Mouse (Mus musculus): ENCODE measurements at regions not wholly inside any gene's neighbourhood (a gene's known extent, or its start where the extent isn't known, plus 50 kb on each side); places are given as distances from the start of the nearest gene placed in this dataset.

GRCm38 (mm10) chr14:24731872-24732525 lies 245.1 kb downstream of the Rps24 start:
- H3K4me1 ChIP-seq (replicated peaks): peaks cover 12% of the 10 kb centered on the region
- H3K9me3 ChIP-seq: no peaks in the 10 kb centered on the region
- no peaks in the 10 kb centered on the region for H3K36me3 ChIP-seq
- no peaks in the 10 kb centered on the region for H3K27me3 ChIP-seq
- ATAC-seq (ENCODE audit: low FRiP score): peak; percentile 71; the same call in 1 of the 2 replicates
- 47% methylated on average over 5 of the region's 5 CpGs for WGBS
- H3K4me2 ChIP-seq: no peak overlapping the region
- no peak overlapping the region for H3K9ac ChIP-seq
- peak overlapping the region; percentile 86 for H3K27ac ChIP-seq
- no peak overlapping the region for H3K4me3 ChIP-seq

DNA sequence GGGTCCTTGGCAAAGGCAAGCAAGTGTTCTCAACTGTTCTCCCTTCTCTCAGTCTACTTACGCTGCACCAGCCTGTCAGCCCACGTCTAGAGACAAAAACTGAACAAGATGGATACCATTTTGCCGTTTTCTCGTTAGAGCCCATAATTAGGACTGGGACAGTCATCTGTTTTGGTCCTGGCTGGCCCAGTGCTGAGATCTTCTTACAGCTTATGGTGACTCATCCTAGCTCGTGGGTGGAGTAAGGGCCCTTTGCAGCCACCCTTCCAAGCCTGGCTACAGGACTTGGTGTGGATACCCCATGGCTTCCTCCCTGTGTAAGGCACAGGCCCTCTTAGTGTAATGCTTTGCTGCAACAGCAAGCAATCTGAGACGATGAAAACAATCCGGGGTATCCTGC lies 246.4 kb downstream of the Rps24 start:
- H3K9ac ChIP-seq: no peak overlapping the region
- H3K4me2 ChIP-seq: no peak overlapping the region
- H3K4me3 ChIP-seq: no peak overlapping the region
- H3K27ac ChIP-seq: no peak overlapping the region
- peaks cover 12% of the 10 kb centered on the region for H3K4me1 ChIP-seq (replicated peaks)
- WGBS: 88% methylated on average over 7 of the region's 7 CpGs
- ATAC-seq (ENCODE audit: low FRiP score): no peak
- no peaks in the 10 kb centered on the region for H3K27me3 ChIP-seq
- H3K9me3 ChIP-seq: no peaks in the 10 kb centered on the region
- no peaks in the 10 kb centered on the region for H3K36me3 ChIP-seq

DNA sequence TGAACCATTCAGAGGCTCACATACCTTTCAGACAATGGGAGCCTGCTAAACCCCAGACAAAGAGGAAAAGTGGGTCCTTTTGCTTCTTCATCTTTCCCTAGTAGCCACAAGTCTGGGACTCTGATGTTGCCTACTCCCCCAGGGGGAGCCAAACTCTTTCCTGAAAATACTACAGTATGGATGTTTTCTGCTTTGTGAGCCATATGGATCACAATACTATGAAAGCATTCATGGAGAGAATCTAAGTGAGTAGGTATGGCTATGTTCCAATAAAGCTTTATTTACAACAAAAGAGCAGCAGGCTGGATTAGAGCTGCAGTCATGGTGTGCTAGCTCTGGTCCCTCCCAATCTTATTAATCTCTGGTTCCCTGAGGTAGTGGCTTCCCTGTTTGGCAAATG lies 251.9 kb downstream of the Rps24 start:
- no peak overlapping the region for H3K9ac ChIP-seq
- H3K27me3 ChIP-seq: no peaks in the 10 kb centered on the region
- no peaks in the 10 kb centered on the region for H3K36me3 ChIP-seq
- no peaks in the 10 kb centered on the region; the same call in 1 of the 2 replicates for H3K4me1 ChIP-seq (replicated peaks)
- no peaks in the 10 kb centered on the region for H3K9me3 ChIP-seq
- no peak overlapping the region for H3K27ac ChIP-seq
- ATAC-seq (ENCODE audit: low FRiP score): no peak
- no peak overlapping the region for H3K4me3 ChIP-seq
- no peak overlapping the region for H3K4me2 ChIP-seq

DNA sequence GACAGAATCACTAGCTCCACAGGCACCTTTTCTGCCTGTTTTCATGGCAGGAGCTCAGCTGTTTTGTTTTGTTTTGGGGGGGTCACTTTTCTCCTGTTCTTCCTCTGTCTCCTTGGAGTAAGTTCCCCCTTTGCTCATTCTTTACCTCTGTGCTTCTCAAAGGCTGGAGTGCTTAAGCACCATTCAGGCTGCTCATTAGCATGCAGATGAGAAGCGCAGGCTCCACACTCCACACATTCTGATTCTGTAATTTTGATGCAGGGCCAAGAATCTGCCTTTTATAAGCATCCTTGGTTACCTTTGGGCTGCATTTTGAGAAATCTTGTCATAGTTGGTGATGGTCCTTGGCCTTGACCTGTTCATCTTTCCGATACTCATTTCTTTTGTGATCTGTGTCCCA lies 257.5 kb downstream of the Rps24 start:
- H3K27me3 ChIP-seq: no peaks in the 10 kb centered on the region
- no peaks in the 10 kb centered on the region for H3K9me3 ChIP-seq
- 56% methylated on average over 2 of the region's 2 CpGs for WGBS
- no peak for ATAC-seq (ENCODE audit: low FRiP score)
- no peak overlapping the region for H3K4me2 ChIP-seq
- H3K9ac ChIP-seq: no peak overlapping the region
- no peaks in the 10 kb centered on the region for H3K36me3 ChIP-seq
- no peak overlapping the region for H3K4me3 ChIP-seq
- H3K4me1 ChIP-seq (replicated peaks): peaks cover 24% of the 10 kb centered on the region
- peak overlapping the region; percentile 5; the same call in 1 of the 2 replicates for H3K27ac ChIP-seq

- WGBS: 57% methylated on average over 3 of the region's 3 CpGs
- H3K27me3 ChIP-seq: no peaks in the 10 kb centered on the region
These were observed 258.8 kb downstream of the Rps24 start for GRCm38 (mm10) chr14:24745730-24746129.

DNA sequence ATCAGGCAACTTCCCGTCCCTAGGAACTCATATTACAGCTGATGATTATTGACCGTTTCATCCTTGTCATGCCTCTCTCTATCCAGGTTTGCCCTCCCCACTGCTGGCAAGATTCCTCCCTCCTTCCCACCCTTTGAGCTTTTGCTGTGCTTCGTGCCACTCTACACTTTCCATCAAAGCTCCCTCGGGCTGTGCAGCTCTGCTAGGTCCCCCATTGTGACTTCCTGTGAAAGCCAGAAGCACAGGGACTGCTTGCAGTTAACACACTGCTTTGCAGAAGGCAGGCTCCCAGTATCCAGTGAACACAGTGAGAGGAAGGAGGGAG lies 260.5 kb downstream of the Rps24 start:
- Histone ChIP-seq H3K36me3 (no peaks in the 10 kb centered on the region), H3K27ac (no peak overlapping the region), H3K4me2 (no peak overlapping the region), H3K4me1 (replicated peaks) (peaks cover 34% of the 10 kb centered on the region), H3K9ac (no peak overlapping the region), H3K9me3 (no peaks in the 10 kb centered on the region), H3K4me3 (no peak overlapping the region), H3K27me3 (no peaks in the 10 kb centered on the region)
- 57% methylated on average over 4 of the region's 4 CpGs for WGBS
- ATAC-seq (ENCODE audit: low FRiP score): no peak

More at GRCm38 (mm10) chr14:24745730-24746129, 258.8 kb downstream of the Rps24 start:
- Histone ChIP-seq H3K9ac (no peak overlapping the region), H3K36me3 (no peaks in the 10 kb centered on the region), H3K4me1 (replicated peaks) (peaks cover 27% of the 10 kb centered on the region), H3K9me3 (no peaks in the 10 kb centered on the region), H3K27ac (no peak overlapping the region), H3K4me3 (no peak overlapping the region), H3K4me2 (no peak overlapping the region)
- ATAC-seq (ENCODE audit: low FRiP score): no peak

GRCm38 (mm10) chr14:24747796-24748496 lies 261.0 kb downstream of the Rps24 start:
- Histone ChIP-seq H3K36me3 (no peaks in the 10 kb centered on the region), H3K27me3 (no peaks in the 10 kb centered on the region), H3K9ac (no peak overlapping the region), H3K4me3 (no peak overlapping the region), H3K4me1 (replicated peaks) (peaks cover 34% of the 10 kb centered on the region), H3K27ac (no peak overlapping the region), H3K9me3 (no peaks in the 10 kb centered on the region), H3K4me2 (no peak overlapping the region)
- 69% methylated on average over 7 of the region's 7 CpGs for WGBS
- no peak for ATAC-seq (ENCODE audit: low FRiP score)

DNA sequence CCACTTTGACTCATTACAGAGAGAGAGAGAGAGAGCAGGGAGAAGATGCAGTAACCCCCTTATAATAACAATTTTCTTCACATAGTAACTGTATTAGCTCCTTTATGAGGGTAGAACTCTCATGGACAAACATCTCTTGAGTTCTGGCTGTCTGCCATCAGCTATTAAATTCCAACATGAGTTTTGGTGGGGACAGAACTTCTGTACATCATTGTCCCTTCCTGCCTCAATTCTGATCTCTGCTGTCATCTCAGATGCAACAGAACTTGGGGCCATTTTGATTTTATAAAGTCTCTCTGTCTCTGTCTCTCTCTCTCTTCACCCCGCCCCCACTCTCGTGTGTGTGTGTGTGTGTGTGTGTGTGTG lies 261.6 kb downstream of the Rps24 start:
- Histone ChIP-seq H3K27me3 (no peaks in the 10 kb centered on the region), H3K27ac (no peak overlapping the region), H3K4me2 (no peak overlapping the region), H3K36me3 (no peaks in the 10 kb centered on the region), H3K9ac (no peak overlapping the region), H3K4me1 (replicated peaks) (peaks cover 34% of the 10 kb centered on the region), H3K9me3 (no peaks in the 10 kb centered on the region), H3K4me3 (no peak overlapping the region)
- WGBS: 88% methylated on average over 2 of the region's 2 CpGs
- ATAC-seq (ENCODE audit: low FRiP score): no peak

DNA sequence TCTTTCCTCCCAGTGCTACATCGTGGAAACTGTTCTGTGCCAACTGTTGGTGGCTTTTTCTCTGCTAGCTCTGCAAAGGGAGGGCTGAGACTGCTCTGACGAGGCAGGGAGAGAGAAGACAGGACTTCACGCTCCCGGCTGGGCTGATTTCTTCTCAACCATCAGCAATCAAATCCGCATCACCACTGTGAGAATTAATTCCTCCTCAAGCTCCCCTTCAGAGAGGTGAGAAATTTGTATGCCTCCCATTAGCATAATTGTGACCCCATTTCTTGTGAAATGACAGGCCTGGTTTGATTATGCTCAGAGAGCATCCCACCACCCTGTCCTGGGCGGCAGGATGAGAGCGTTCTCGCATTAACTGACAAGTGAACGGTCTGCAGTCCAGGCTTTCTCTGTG lies 262.4 kb downstream of the Rps24 start:
- Histone ChIP-seq H3K4me1 (replicated peaks) (peaks cover 31% of the 10 kb centered on the region), H3K27ac (no peak overlapping the region), H3K4me2 (no peak overlapping the region), H3K27me3 (no peaks in the 10 kb centered on the region), H3K36me3 (no peaks in the 10 kb centered on the region), H3K4me3 (no peak overlapping the region), H3K9me3 (no peaks in the 10 kb centered on the region), H3K9ac (no peak overlapping the region)
- no peak for ATAC-seq (ENCODE audit: low FRiP score)
- 64% methylated on average over 9 of the region's 9 CpGs for WGBS

GRCm38 (mm10) chr14:24751227-24751626 lies 264.3 kb downstream of the Rps24 start:
- no peak overlapping the region for H3K4me3 ChIP-seq
- no peak overlapping the region for H3K9ac ChIP-seq
- 87% methylated on average over 8 of the region's 8 CpGs for WGBS
- peaks cover 28% of the 10 kb centered on the region for H3K4me1 ChIP-seq (replicated peaks)
- H3K27me3 ChIP-seq: no peaks in the 10 kb centered on the region
- ATAC-seq (ENCODE audit: low FRiP score): no peak
- peak overlapping the region; percentile 50; the same call in 1 of the 2 replicates for H3K27ac ChIP-seq
- no peak overlapping the region for H3K4me2 ChIP-seq
- no peaks in the 10 kb centered on the region for H3K36me3 ChIP-seq
- H3K9me3 ChIP-seq: no peaks in the 10 kb centered on the region

DNA sequence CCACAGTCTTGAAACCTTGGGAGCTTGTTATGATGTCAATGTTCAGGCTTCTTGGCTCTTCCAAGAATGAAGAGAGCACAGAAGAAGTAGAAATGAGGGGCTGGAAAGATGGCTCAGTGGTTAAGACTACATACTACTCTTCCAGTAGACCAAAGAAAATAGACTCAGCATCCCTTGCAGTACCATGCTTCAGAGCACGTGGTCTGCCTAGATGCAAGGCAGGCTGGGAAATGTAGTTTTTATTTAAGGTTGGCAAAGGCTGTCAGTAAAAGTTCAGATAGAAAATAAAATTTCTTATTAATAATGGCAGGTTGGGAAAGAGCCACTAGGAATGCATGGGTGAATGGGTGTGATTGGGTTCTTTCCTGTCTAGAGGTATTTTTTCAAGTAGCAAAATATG lies 267.8 kb downstream of the Rps24 start:
- Histone ChIP-seq H3K27ac (no peak overlapping the region), H3K9ac (no peak overlapping the region), H3K9me3 (no peaks in the 10 kb centered on the region), H3K36me3 (no peaks in the 10 kb centered on the region), H3K4me1 (replicated peaks) (peaks cover 34% of the 10 kb centered on the region), H3K4me2 (no peak overlapping the region), H3K27me3 (no peaks in the 10 kb centered on the region), H3K4me3 (no peak overlapping the region)
- ATAC-seq (ENCODE audit: low FRiP score): no peak
- WGBS: 42% methylated on average over 1 of the region's 1 CpGs

- Histone ChIP-seq H3K27ac (no peak overlapping the region), H3K9me3 (no peaks in the 10 kb centered on the region), H3K9ac (no peak overlapping the region), H3K4me1 (replicated peaks) (peaks cover 39% of the 10 kb centered on the region), H3K36me3 (no peaks in the 10 kb centered on the region), H3K4me3 (no peak overlapping the region), H3K4me2 (no peak overlapping the region), H3K27me3 (no peaks in the 10 kb centered on the region)
- no peak for ATAC-seq (ENCODE audit: low FRiP score)
- 85% methylated on average over 12 of the region's 12 CpGs for WGBS
These were observed 268.6 kb downstream of the Rps24 start for GRCm38 (mm10) chr14:24755426-24756117.

DNA sequence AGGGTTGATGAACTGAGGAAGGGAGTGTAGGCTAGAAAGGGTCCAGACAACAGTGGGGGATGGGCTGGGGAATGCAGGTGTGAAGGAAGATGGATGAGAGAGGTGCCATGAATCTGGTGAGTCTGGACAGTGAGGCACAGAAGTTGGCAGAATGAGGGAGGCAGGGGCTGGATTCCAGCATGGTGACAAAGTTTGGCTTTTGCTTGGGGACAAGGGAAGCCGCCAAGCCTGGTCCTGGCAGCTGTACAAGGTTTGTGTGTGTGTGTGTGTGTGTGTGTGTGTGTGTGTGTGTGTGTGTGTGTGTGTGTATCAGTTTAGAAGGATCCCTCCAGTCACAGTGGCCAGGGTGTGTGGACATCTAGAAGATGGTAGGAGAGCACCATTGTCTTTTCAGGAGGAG lies 270.4 kb downstream of the Rps24 start:
- ATAC-seq (ENCODE audit: low FRiP score): no peak

More for the DNA sequence above, 270.4 kb downstream of the Rps24 start:
- Histone ChIP-seq H3K4me3 (no peak overlapping the region), H3K9me3 (no peaks in the 10 kb centered on the region), H3K4me2 (no peak overlapping the region), H3K4me1 (replicated peaks) (peaks cover 47% of the 10 kb centered on the region), H3K9ac (no peak overlapping the region), H3K36me3 (no peaks in the 10 kb centered on the region), H3K27ac (no peak overlapping the region), H3K27me3 (no peaks in the 10 kb centered on the region)
- WGBS: 67% methylated on average over 1 of the region's 1 CpGs

Measured in hindbrain, embryonic 13.5 days (tissue).